Mouse (Mus musculus) MEL (cell line): ENCODE measurements around the gene Ccdc87. TPM values are rescaled to one million over a fixed set of nuclear protein-coding genes. Genes with fewer than 3 reads are reported as not detected.
A peak's percentile ranks its signal among the peaks of the same experiment; 100 is the strongest.
"Not testable (repeated sequence)": the region's sequence is repeated elsewhere in the genome, so short reads cannot be mapped to it uniquely, and the experiment has no call there.

ENCODE experiments used
- DNase-seq: peaks from one replicate; pipeline ENCODE4 v3.0.0; 2011; ENCODE audit warnings: low read depth, low spot score
- H3K27ac ChIP-seq: 2 replicates; pipeline ENCODE4 v1.5.1; 2012; ENCODE audit warnings: low read depth, mild to moderate bottlenecking, control low read depth, low read length, moderate library complexity; ENCODE audit not compliant: control insufficient read depth
- H3K27me3 ChIP-seq, 2 experiments: fragments of 150-350 bp in 1 of 2; sonication (generic) in 1 of 2; 2 replicates each; pipeline ENCODE4 v1.6.1; 2012; ENCODE audit warnings: low read length in 2 of 2, mild to moderate bottlenecking in 2 of 2, improper control_type of control experiment in 1 of 2, moderate library complexity in 1 of 2; ENCODE audit not compliant: insufficient read depth in 2 of 2, control insufficient read depth in 1 of 2
- H3K36me3 ChIP-seq, 2 experiments: 2 replicates each; pipeline ENCODE4 v1.6.1; 2012 to 2014; ENCODE audit warnings: low read length in 2 of 2, improper control_type of control experiment in 1 of 2, inconsistent platforms in 1 of 2, mild to moderate bottlenecking in 1 of 2; ENCODE audit not compliant: insufficient read depth in 2 of 2, control insufficient read depth in 1 of 2
- H3K4me1 ChIP-seq, 2 experiments: fragments of 150-350 bp in 1 of 2; sonication (generic) in 1 of 2; 2 replicates each; pipeline ENCODE4 v1.6.1; 2012; ENCODE audit warnings: low read length in 2 of 2, improper control_type of control experiment in 1 of 2, mild to moderate bottlenecking in 1 of 2; ENCODE audit not compliant: insufficient read depth in 2 of 2, control insufficient read depth in 1 of 2
- H3K4me3 ChIP-seq, 2 experiments: fragments of 150-350 bp in 1 of 2; sonication (generic) in 1 of 2; 2 replicates each; pipeline ENCODE4 v1.5.1; 2012; ENCODE audit warnings: low read depth in 2 of 2, low read length in 2 of 2, mild to moderate bottlenecking in 2 of 2, moderate library complexity in 2 of 2, control low read depth in 1 of 2, improper control_type of control experiment in 1 of 2; ENCODE audit not compliant: control insufficient read depth in 1 of 2, insufficient read depth in 1 of 2
- H3K79me2 ChIP-seq: 2 replicates; pipeline ENCODE4 v1.6.1; 2012; ENCODE audit warnings: mild to moderate bottlenecking, low read length, moderate library complexity; ENCODE audit not compliant: control insufficient read depth, poor library complexity, insufficient read depth
- H3K9ac ChIP-seq: 2 replicates; pipeline ENCODE4 v1.6.1; 2012; ENCODE audit warnings: low read depth, mild to moderate bottlenecking, control low read depth, low read length, moderate library complexity; ENCODE audit not compliant: control insufficient read depth, poor library complexity, severe bottlenecking
- H3K9me3 ChIP-seq: fragments of 150-350 bp; sonication (generic); replicated peaks from 2 replicates; pipeline ENCODE4 v1.6.1; 2012; ENCODE audit warnings: mild to moderate bottlenecking, low read length, improper control_type of control experiment, moderate library complexity; ENCODE audit not compliant: insufficient read depth
- CTCF ChIP-seq, 3 experiments: IDR thresholded peaks in 2 of 3; conservative IDR thresholded peaks in 1 of 3; 2 replicates each; pipeline ENCODE4 v1.5.1; 2011 to 2012; ENCODE audit warnings: low read length in 3 of 3, low read depth in 2 of 3, mild to moderate bottlenecking in 2 of 3, improper control_type of control experiment in 1 of 3, inconsistent platforms in 1 of 3, mixed read lengths in 1 of 3, moderate library complexity in 1 of 3; ENCODE audit not compliant: control insufficient read depth in 1 of 3, insufficient read depth in 1 of 3, poor library complexity in 1 of 3, severe bottlenecking in 1 of 3
- EP300 ChIP-seq, 2 experiments: IDR thresholded peaks; 2 replicates each; pipeline ENCODE4 v1.6.1; 2011; ENCODE audit warnings: improper control_type of control experiment in 2 of 2, low read length in 2 of 2, low read depth in 1 of 2, mild to moderate bottlenecking in 1 of 2
- HCFC1 ChIP-seq: IDR thresholded peaks from 2 replicates; pipeline ENCODE4 v1.6.1; 2012; ENCODE audit warnings: low read depth, mild to moderate bottlenecking, inconsistent platforms, low read length, improper control_type of control experiment, moderate library complexity
- JUND ChIP-seq: IDR thresholded peaks from 2 replicates; pipeline ENCODE4 v1.6.1; 2011; ENCODE audit warnings: low read depth, mild to moderate bottlenecking, improper control_type of control experiment, low read length
- MYC ChIP-seq: IDR thresholded peaks from 2 replicates; pipeline ENCODE4 v1.6.1; 2011; ENCODE audit warnings: low read depth, mild to moderate bottlenecking, low read length, improper control_type of control experiment, moderate library complexity
- NRF1 ChIP-seq: IDR thresholded peaks from 2 replicates; pipeline ENCODE4 v1.6.1; 2014; ENCODE audit warnings: low read depth, mild to moderate bottlenecking, inconsistent platforms, low read length, improper control_type of control experiment, moderate library complexity; ENCODE audit not compliant: poor library complexity, insufficient read depth, severe bottlenecking
- TAL1 ChIP-seq: IDR thresholded peaks from 2 replicates; pipeline ENCODE4 v1.6.1; 2012; ENCODE audit warnings: mild to moderate bottlenecking, inconsistent platforms, low read length, moderate library complexity, mixed read lengths
- TBP ChIP-seq: IDR thresholded peaks from 2 replicates; pipeline ENCODE4 v1.8.0; 2011; ENCODE audit warnings: low read depth, low read length, improper control_type of control experiment
- TCF12 ChIP-seq: IDR thresholded peaks from 2 replicates; pipeline ENCODE4 v1.6.1; 2014; ENCODE audit warnings: low read depth, mild to moderate bottlenecking, inconsistent platforms, low read length, improper control_type of control experiment, moderate library complexity
- UBTF ChIP-seq: IDR thresholded peaks from 2 replicates; pipeline ENCODE4 v1.6.1; 2012; ENCODE audit warnings: low read depth, mild to moderate bottlenecking, inconsistent platforms, low read length, improper control_type of control experiment, moderate library complexity, borderline replicate concordance; ENCODE audit not compliant: insufficient read depth
- polyA plus RNA-seq, 2 experiments: library from polyadenylated mRNA; stranded (reverse) in 1 of 2; unstranded in 1 of 2; fragments of >175 nt in 1 of 2; fragments of >200 nt in 1 of 2; gene quantifications; 2 replicates each; pipeline versions ENCODE4 v1.2.1 to v1.2.4; 2012; ENCODE audit warnings: low replicate concordance in 2 of 2, low read depth in 1 of 2; ENCODE audit not compliant: insufficient read length in 2 of 2, insufficient read depth in 1 of 2, missing spikeins in 1 of 2
- total RNA-seq: library from RNA; depleted of rRNA; stranded (reverse); fragments of 300-350 nt; gene quantifications from 2 replicates; pipeline ENCODE4 v1.2.3, GENCODE M21; 2012

The Ccdc87 gene
- total and polyA plus RNA-seq, 3 experiments = 0.04 to 0.06 TPM; not detected in 1

GRCm38 (mm10) chr19:4811063-4811908 is 27.9 kb upstream of the Ccdc87 start, which contains the start of the genes Gm21992 and Rbm14 (continued):
- TF ChIP-seq TAL1 = no peak
- TF ChIP-seq JUND = no peak
- TF ChIP-seq TCF12 = peak; percentile 73
- peak; percentile 79 for TF ChIP-seq NRF1

GRCm38 (mm10) chr19:4811909-4812242 is 27.3 kb upstream of the Ccdc87 start:
- peak overlapping the region; percentile 87 for H3K27ac ChIP-seq
- 0 out of 2 replicates have a peak, but pooled peaks have one; percentile 65 for TF ChIP-seq UBTF
- TF ChIP-seq HCFC1 = no peak; the same call in 1 of the 2 replicates
- TF ChIP-seq EP300 (IDR thresholded peaks at IDR 0.05; ENCODE audit: low read depth in 1 of 2, low read length in 2 of 2) = peak in 1 of 2 experiments; percentile 6; a peak in 1 of 4 replicates
- TF ChIP-seq, all 39 proteins: peak for 2
- Histone ChIP-seq H3K27me3 (no peaks in the 10 kb centered on the region), H3K79me2 (peaks cover 48% of the 10 kb centered on the region), H3K36me3 (peaks cover 5 to 21% of the 10 kb centered on the region in 2 experiments), H3K9me3 (no peaks in the 10 kb centered on the region), H3K4me1 (peaks cover 0 to 4% of the 10 kb centered on the region in 2 experiments; a peak in 2 of 4 replicates), H3K4me3 (peak overlapping the region; percentile 74 to 78), H3K9ac (peak overlapping the region; percentile 86)
- DNase-seq = no peak

- not testable (repeated sequence) for H3K4me1 ChIP-seq, H3K9me3 ChIP-seq, H3K27me3 ChIP-seq
- Histone ChIP-seq H3K36me3 (peaks cover 5 to 17% of the 10 kb centered on the region in 2 experiments), H3K9ac (peak overlapping the region; percentile 86), H3K4me3 (peak overlapping the region; percentile 74 to 78), H3K27ac (peak overlapping the region; percentile 87), H3K79me2 (peaks cover 43% of the 10 kb centered on the region)
- DNase-seq = peak; percentile 69
- TF ChIP-seq TBP = peak; percentile 84
- peak; percentile 80 for TF ChIP-seq MYC
- peak in 1 of 3 experiments; percentile 17; a peak in 2 of 6 replicates for TF ChIP-seq CTCF (IDR thresholded peaks at IDR 0.05 in 2 of 3, conservative IDR thresholded peaks at IDR 0.05 in 1 of 3; ENCODE audit: control insufficient read depth in 1 of 3, insufficient read depth in 1 of 3, low read depth in 2 of 3, low read length in 3 of 3, poor library complexity in 1 of 3, severe bottlenecking in 1 of 3)
Measured at GRCm38 (mm10) chr19:4812334-4812949, 26.7 kb upstream of the Ccdc87 start.
